Mouse (Mus musculus) mesoderm, embryonic 11.5 days (tissue): ENCODE measurements around the gene Tent2.
A peak's percentile ranks its signal among the peaks of the same experiment; 100 is the strongest.
"Not testable (repeated sequence)": the region's sequence is repeated elsewhere in the genome, so short reads cannot be mapped to it uniquely, and the experiment has no call there.

Experiments used
- DNase-seq: peaks from one replicate; pipeline ENCODE4 v3.0.0-alpha.2; 2012; ENCODE audit warnings: low read depth, low spot score

Tent2 gene

DNA sequence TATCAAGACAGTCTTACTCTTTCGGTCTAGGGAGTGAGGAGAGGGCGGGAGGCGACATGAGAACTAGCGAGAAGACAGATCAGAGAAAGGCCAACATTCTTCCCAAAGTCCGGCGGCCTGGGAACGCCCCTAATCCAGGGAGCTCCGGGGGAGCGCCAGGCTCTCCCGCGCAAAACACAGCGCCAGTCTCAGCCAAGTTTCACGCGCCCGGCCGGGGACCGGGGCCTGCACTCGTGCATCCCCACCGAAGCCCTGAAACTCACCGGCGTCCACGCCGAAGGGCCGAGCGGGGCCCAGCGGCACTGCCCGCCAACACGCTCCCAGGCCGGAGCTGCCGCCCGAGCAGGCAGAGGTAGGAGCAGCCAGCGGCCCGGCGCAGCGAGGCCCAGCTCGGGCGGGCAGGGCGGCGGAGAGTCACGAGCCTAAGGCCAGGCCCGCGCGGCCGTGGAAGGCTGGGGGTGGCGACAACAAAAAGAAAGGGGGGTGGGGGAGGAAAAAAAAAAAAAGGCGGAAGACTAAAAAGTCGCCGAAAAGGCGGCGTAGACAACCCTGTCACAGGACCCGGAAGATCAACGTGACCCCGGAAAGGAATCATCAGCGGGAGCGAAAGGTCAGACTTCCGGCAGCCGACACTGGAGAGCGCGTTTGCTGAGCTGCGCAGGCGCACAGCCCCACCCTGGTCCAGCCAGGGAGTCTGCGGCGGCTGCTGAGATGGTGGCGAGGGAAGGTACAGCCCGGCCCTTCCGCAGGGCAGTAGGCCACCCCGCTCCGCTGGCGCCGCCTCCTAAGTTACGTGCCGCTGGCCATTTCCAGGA, at the start of gene Tent2:
Gene Tent2, minus strand, starts transcription at position 555 of the 815 bp plus-strand sequence.
- DNase-seq, result peak; percentile 98

DNA sequence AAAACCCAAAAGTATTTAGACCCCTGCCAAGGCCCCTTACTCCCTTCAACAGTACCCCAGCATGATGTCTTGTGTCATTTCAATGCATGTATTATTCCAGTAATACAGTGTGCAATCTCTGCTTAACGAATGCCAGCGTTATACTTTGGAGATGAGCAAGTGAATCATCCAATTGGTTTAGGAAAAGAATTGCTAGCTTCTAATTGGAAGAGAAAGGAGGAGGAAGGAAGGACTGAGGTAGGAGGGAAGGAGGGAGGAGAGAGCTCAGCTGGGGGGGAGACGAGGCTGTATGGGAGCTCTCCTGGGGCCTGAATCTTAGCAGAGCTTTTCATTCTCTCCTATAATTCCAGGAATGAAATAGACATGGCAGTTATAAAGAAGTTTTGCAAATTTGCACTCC, 49.0 kb upstream of the Tent2 start:
- no peak for DNase-seq

DNA sequence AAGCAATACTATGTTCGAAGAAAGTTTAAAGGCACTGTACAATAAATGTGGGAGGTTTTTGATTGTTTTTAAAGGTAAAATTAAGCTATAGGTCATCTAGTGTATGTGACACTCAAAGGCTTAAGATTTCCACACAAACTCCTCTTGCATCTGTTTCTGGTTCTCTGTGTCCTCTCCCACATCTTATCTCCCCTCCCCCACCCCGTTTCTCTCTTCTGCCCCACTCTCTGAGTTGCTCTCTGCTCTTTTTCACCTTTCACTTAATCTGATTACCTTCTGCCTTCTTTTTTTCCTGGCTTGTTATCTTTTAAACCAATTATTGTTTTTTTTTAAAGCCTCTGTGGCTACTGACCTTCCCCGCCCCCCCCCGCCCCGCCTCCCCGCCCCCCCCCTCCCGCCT, 47.4 kb upstream of the Tent2 start:
- DNase-seq, result no peak

DNA sequence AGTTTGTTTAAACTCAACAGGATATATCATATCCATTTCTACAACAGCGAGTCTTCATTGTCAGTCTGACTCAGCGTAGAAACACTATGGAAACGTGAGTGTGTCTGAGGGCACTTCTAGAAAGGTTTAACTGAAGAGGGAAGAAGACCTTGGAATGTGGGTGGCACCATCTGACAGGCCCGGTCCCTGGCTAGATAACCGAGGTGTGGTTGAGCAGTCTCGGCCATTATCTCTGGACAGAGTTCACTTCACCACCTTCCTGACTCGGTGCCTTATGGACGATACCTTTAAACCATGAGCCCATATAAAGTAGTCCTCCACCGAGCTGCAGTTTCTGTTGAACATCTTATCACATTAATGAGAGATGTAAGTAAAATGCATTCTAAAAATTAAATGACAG, 46.9 kb upstream of the Tent2 start:
- DNase-seq, result no peak

DNA sequence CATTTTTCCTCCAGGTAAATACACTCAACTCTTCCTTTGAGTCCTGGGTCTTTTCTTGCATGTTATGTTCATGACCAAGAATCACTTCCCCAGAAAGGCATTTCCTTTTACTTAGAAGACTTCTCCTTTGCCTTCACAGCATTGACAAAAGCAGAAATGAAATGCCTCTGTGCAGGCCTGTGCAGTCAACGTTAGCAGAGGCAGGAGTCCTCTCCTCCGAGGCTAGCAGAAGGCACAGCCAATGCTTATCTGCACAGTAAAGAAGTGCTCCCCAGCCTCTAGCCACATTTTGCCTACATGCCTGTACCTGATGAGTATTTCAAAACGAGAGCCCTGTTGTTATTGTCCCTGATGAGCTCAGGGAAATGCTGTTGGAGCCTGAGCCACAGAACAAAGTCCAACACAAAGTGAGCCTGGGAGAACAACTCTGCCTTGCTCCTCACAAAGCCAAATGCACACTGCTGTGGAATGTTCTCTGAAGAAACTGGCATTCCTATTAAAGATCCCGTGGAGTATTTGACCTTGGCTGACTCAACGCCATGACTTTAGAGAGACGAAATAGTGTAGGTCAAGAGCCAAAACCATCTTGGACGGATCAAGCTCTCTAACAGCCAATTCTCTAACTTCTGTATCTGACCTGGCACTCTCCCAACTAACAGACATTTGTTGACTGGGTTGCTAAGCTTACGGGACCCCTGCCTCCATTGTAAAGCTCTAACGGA, 45.7 kb upstream of the Tent2 start:
- no peak for DNase-seq

DNA sequence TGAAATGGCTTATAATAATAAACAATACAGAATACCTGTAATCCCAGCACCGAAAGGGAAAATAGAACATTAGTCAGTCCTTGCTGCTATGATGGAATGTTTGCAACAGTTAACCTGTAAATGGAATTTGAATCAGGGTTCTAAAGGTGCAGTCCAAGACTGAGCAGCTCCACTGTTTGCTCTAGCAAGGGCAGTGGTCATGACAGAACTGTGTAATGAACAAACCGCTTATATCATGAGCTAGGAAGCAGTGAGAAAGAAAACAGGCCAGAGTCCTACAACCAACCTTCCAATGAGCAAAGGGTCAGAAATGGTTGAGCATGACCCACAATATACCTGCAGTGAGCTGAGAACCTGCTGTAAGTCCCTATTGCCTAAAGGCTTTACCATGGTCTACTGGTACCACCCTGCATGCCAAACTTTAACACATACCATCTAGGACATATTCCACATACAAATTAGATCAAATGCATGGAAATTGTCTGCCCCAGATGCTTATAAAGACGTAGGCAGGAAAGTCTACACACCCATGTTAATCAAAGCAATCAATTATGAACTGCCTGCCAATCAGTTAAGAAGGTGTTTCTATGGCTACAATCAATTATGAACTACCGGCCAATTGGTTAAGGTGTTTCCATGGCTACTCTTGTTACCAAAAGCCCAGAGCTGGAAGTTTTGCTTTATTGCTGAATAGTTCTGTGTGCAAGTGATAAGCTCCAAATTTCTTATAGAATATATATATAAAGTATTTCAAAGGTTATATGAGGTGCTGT, 42.3 kb upstream of the Tent2 start:
- no peak for DNase-seq

DNA sequence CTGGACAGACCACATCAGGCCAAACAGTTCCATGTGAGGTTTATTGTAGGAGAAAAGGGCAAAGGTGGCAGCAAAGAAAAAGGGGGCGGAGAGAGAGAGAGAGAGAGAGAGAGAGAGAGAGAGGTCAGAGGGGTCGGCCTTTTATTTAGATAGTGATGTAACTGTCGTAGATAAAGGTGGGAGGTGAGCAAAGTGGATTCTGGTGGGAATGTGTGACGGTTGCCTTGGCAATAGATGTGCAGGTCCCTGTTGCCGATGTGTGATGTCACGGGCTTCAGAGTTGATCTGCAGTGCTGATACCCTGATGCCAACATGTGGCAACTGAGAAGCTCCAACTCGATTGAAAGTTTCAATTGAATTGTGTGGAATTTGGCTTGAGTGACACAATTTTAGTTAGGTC, 40.1 kb upstream of the Tent2 start:
- no peak for DNase-seq

DNA sequence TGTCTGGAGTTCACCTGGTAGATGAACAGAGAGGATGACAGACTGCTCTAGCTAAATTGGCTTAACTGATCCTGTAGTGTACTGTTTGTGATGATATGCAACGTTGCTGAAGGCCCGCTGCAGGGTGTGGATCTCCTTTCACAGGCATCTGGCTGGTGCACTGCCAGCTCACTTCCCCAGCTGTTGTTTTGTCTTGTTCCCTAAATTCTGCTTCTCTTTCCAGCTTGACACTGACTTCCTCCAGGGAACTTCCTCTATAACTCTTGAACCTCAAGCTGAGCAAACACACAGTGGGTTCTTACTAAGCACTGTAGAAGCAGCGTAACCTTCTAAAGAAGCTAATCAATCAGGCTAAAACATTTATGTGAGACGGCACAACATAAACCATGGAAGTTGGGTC, 38.8 kb upstream of the Tent2 start:
- DNase-seq, result no peak

DNA sequence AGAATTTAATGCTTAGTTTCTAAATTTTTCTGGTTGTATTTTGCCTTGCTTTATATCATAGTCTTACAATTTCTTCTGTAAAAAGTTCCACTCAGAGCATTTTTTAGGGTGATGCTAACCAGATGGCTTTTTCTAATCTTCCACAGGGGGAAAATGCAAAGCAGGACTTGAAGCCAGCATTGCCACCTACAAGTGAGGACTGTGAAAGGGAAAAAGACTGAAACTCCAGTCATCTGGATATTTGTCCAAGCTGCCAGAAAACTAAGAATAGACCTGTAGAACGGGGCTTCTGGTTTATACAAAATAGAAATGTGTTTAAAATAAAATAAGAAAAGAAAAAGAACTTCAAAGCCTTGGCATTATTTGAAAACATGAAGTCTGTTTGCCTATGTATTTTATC, 19.6 kb upstream of the Tent2 start:
- no peak for DNase-seq

DNA sequence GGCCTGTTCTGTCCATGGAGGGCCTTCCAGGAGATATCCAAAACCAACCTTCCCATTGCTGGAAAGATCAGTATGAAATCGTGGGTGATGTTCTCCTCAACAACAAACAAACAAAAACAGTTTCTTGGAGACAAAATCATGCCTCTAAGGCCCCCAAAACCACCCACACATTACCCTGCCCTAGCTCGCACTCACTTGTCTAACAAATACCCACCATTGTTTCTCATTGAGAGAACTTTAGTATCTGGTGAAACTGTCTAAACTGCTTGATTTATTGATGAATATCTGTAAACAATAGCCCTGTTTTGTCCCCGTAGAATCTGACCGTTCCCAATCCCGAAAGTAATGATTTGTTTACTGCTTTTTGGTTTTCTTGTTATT, 451 bp upstream of the Tent2 start:
- peak; percentile 4 for DNase-seq

DNA sequence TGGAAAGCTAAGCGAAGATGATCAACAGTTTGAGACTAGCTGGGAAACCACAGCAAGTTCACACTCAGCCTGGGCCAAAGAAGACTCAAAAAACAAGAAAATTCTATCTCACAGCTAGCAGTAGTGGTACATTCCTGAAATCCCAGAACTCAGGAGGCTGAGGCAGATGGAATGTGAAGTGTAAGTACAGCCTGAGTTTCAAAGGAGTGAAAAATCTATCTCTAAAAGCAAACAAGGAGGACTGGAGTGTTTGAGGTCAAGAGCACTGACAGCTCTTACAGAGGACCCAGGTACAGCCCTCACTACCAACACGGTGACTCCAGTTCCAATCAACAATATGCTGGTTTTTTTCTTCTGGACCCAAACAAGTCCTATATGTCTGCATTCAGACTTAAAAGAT, 2.8 kb downstream of the Tent2 start:
- no peak for DNase-seq

DNA sequence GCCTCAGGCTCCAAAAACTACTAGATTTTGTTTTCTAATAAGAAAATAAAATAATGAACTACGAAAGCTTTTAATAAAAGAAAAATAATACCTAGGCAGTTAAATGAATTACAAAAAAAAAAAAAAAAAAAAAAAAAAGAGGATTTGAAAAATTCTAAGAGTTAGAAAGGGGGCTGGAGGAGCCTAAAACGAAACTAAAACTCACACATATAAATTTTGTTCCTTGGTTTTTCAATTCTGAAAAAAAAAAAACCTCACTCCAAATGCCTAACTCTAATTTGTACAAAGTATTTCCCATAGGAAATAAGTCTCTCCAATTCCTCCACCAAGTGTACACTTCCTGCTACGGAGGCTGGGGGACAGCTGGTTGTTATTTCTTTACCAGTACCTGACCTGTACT, 3.4 kb downstream of the Tent2 start:
- no peak for DNase-seq

DNA sequence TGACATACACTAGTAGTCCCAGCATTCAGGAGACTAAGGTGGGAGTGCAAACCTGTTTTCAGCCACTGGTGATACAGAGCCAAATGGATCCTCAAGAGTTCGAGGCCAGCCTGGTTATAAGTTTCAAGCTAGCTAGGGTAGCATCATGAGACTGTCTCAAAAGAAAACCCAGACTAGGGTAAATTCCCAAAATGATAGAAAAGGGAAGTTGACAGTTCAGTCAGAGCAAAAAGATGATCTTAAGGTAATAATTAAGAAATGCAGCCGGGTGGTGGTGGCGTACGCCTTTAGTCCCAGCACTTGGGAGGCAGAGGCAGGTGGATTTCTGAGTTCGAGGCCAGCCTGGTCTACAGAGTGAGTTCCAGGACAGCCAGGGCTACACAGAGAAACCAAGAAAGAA, 4.4 kb downstream of the Tent2 start:
- DNase-seq, result not testable (repeated sequence)

DNA sequence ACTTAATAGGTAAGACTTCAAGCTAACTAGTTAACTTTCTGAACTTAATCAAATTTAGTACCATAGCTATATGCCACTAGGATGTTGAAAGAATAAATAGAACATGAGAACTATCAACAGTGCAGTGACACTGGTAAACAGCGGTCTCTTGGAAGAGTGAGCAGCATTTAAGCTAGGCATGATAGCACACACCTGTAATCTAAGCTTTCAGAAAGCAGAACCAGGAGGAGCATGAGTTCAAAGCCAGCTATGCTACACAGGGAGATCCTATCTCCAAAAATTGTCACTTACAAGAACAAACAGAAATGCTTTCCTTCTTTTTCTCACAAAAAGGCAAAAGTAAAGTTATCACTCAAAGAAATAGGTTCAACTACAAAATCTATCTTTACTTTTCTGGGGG, 11.8 kb downstream of the Tent2 start:
- DNase-seq, result no peak

DNA sequence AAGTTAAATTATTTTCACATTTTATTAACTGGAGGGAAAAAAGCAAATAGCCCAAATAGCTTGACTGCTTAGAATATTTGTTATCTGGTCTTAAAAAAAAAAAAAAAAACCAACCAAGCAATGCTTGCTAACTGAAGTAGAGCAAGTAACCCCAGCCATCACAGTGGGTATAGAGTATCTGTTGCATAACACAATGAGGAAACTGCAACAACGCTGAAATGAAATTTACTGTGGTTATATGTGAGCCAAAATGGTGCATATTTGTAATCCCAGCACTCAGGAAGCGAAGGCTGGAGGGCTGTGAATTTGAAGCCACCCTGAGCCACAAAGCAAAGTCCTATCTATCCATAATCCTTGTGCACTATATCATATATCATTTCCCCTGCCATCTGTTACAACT, 12.7 kb downstream of the Tent2 start:
- DNase-seq, result no peak

DNA sequence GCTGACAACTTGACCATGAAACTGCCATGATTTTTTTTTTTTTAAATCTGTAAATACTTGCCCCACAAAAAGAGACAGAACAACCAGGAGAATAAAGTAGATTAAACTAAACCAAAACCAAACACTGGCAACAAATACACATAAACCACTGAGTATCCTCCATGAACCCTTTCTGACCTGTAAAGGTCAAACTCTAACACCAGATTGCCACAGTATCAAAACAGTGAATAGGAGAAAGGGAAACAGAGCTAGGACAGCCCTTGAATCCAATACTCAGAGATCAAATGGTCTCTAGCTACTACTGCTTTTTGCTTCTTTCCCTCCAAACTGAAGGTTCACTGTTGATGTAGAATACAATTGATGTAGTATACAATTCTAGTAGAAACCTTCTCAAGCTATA, 14.6 kb downstream of the Tent2 start:
- no peak for DNase-seq

DNA sequence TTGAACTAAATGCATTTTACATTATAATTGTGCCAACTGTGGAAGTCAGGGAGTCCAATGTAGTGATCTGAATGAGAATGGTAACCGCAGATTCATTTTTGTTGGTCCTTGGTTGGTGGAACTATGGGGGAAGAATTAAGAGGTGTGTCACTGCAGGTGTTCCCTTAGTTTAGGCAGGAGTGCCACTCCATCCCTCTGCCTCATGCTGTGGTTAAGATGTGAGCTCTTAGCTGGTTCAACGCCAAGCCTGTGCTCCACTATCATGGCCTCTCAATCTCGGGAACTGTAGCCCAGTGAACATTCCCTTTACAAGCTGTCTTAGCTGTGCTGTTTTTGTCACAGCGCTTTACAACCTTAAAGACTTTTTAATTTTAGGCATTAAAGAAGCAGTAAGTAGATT, 28.9 kb downstream of the Tent2 start:
- DNase-seq, result no peak

DNA sequence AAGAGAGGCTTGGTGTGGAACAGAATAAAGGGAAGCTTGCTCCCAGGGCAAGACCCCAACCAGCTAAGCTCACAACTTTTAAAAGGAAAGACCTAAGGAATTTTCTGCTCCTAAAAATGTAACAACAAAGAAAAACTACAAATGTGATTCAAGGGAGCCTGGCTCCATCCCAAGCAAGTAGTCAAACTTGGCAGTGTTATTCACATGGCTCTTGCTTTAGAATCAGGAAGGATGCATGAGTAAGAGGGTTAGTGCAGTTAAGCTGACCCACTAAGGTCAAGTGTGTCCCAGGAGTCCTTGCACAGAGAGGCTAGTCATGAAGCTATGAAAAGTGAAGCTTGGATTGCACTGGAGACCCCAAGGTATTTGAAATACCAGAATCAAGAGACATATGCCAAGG, 29.7 kb downstream of the Tent2 start:
- DNase-seq, result no peak

DNA sequence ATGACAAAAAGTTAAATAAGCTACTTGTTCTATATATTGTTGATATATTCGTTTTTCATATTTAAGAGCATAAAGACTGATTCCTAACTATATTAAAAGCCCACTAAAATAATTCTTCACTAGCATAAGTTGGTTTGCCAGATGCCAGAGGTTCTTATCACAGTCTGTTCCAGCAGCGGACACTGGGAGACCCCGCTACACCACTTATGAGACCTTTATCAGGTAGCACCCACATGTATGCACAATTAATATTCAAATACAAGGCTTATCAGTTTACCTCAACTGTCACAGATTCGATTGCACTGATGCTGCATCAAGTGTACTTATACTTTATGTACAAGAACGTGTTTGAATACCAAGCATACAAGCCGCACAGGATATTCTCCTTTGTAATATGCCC, 33.9 kb downstream of the Tent2 start:
- DNase-seq, result no peak

DNA sequence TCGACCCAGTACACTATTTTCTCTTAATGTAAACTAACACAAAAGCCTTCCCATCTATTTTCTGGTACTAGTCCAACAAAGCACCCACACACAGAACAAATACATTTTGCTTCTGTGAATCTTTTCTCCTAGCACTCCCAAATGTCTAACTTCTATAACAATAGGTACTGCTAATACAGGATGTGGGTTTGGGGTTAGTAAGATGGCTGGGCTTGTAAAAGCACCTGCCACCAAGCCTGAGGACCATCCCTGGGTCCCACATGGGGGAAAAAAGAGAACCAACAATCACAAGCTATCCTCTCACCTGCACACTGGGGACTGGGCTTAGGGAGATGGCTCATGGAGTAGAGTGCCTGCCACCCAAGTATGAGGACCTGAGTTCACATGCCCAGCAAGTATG, 38.9 kb downstream of the Tent2 start:
- no peak for DNase-seq

DNA sequence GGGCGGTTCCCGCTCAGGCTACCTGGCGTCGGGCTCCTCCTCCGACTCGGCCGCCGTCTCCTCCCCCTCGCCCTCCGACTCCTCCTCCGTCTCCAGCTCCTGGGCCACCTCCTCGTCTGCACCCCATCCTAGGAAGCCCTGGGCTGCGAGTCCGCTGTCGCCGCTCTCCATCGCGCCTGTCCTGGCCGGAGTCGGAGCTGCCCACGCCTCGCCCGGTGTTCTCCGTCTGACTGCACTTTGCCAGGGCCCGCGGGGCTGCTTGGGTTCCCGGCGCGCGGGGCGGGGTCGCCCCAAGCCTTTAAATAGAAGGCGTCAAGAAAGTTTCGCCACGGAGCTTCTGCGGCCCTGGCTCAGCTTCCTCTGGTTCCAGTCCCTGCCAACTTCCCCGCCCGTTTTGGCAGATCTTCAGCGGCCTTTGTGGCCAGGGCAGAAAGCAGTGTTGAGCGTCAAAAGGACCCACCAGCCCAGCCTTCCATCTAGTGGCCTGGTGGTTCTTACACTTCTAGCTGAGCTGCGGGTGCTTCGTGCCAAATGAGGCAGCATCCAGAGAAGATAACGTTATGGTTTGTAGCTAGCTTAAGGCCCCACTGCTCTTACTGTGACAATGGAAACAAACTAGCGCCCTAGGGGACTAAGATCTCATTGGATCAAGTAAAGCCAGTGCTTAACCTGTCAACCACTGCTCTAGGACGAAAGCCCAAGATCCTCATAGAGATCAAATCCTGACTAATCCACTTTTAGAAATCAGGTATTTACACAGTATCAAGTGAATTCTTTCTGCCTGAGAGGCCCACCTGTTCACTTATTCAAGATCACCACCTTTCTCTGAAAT, 47.6 kb downstream of the Tent2 start, which contains the start of gene Cmya5:
Gene Cmya5, minus strand, starts transcription at position 389 of the 832 bp plus-strand sequence.
- DNase-seq, result peak; percentile 50
